Mouse (Mus musculus): ENCODE measurements around the gene Lifr. TPM values are rescaled to one million over a fixed set of nuclear protein-coding genes. Genes with fewer than 3 reads are reported as not detected.

Lifr gene
- polyA plus RNA-seq, 1 experiment from 2014 or later = 24.9 TPM

Other genes starting within 250 kb of the Lifr start
- gene Osmr, start 215.6 kb upstream of the Lifr start, polyA plus RNA-seq (2016; fragmentation: Nextera tagmentation; extraction: Ambion mirVana) = 0.10 and 0.13 TPM in 2 replicates